Mouse (Mus musculus): Measurements from ENCODE around the gene AW549877. TPM values are rescaled to one million over a fixed set of nuclear protein-coding genes. Genes with fewer than 3 reads are reported as not detected.
A peak's percentile ranks its signal among the peaks of the same experiment; 100 is the strongest.

AW549877 gene
- polyA plus RNA-seq, 1 experiment from 2014 or later: 42.1 TPM

DNA sequence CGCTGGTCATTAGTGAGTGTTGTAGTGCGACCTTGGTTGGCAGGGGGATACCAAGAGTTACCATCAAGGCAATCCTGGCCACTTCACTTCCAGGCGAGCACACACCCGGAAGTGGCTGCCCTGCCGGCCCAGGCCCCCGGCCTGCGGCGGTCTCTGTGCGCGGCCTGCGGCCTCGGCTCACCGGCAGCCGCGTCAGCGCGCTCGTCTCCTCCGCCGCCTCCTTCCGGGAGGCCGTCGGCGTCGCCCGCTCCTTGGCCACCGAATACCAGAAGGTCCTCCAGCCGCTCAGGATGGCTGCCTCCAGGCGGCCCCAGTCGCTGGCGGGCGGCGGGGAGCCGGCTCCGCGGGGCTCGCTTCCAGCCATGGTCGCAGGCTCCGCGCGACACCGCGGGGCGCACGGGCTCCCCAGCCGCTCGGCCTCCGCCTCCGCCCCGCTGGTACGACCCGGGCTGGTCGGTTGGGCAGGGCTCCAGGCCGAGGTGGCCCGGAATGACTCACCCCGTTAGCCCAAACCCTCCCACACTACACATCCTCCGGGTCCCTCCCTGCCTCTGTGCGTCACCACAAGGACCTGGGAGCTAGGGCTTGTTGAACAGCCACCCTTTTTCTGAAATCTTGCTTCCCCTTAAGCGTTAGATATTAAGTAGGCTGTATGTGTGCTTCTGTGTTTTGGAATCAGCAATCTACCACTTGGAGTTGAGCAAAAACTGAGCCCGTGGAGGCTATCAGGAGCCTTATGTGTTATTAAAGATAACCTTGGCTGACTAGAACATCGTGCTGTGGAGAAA, 16.3 kb downstream of the AW549877 start, which contains the start of gene Fbxo4:
Fbxo4 (minus strand) TSS at position 513 of the 788 bp plus-strand sequence.
- Histone ChIP-seq H3K27me3 (no peaks in the 10 kb centered on the region), H3K27ac (peak within 1 kb of the TSS; percentile 95), H3K9me3 (no peaks in the 10 kb centered on the region), H3K9ac (replicated peaks) (peak within 1 kb of the TSS; percentile 90), H3K36me3 (peaks cover 12% of the 10 kb centered on the region; the same call in 1 of the 2 replicates), H3K4me3 (replicated peaks) (peak within 1 kb of the TSS; percentile 68), H3K4me2 (replicated peaks) (peak within 1 kb of the TSS; percentile 67), H3K4me1 (replicated peaks) (peaks cover 7% of the 10 kb centered on the region; the same call in 1 of the 2 replicates)
- ATAC-seq: peak; percentile 97
- 2% methylated on average over 61 of the region's 61 CpGs for WGBS

DNA sequence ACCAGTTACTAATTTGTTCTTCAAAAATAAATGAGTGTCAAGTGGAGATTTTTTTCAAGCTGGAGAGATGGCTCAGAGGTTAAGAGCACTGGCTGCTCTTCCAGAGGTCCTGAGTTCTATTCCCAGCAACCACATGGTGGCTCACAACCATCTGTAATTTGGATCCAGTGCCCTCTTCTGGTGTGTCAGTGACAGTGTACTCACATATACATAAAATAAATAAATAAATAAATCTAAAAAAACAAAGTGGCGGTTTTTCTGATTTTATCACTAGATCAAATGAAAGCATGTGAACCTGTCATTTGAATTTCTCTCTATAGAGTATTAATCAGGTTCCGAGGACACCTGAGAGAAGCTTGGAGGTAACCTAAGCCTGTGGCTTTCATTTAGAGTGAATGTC, 17.3 kb downstream of the AW549877 start:
- Histone ChIP-seq H3K27ac (no peak overlapping the region), H3K27me3 (no peaks in the 10 kb centered on the region), H3K9me3 (no peaks in the 10 kb centered on the region), H3K36me3 (0 out of 2 replicates have a peak, but pooled peaks cover 4% of the 10 kb centered on the region), H3K9ac (replicated peaks) (no peak overlapping the region), H3K4me3 (replicated peaks) (no peak overlapping the region), H3K4me2 (replicated peaks) (no peak overlapping the region), H3K4me1 (replicated peaks) (peaks cover 7% of the 10 kb centered on the region; the same call in 1 of the 2 replicates)
- ATAC-seq: 0 out of 2 replicates have a peak, but pooled peaks have one; percentile 13
- WGBS: 96% methylated on average over 2 of the region's 2 CpGs

DNA sequence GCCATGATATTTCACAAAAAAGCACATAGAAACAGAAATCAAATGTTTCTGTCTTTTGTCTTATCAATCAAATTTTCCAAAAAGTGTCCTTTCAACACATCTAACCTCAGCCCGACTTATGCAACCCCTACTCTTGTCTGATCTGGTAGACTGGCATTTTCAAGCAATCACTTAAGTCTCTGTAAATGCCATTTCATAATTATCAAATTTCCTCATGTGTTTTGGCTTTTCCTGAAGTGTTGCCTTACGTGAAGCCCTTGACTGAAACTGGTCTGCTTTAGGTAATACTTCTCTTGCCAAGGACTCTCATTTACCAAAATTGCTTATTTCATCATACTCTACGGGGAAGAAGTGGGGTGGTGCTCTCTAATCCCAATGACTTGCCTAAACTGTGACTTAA, 22.2 kb downstream of the AW549877 start:
- Histone ChIP-seq H3K27ac (no peak overlapping the region), H3K36me3 (peaks cover 6% of the 10 kb centered on the region; the same call in 1 of the 2 replicates), H3K4me2 (replicated peaks) (no peak overlapping the region), H3K4me1 (replicated peaks) (no peaks in the 10 kb centered on the region), H3K9me3 (no peaks in the 10 kb centered on the region), H3K4me3 (replicated peaks) (no peak overlapping the region), H3K27me3 (no peaks in the 10 kb centered on the region), H3K9ac (replicated peaks) (no peak overlapping the region)
- 87% methylated on average over 3 of the region's 3 CpGs for WGBS
- no peak for ATAC-seq

DNA sequence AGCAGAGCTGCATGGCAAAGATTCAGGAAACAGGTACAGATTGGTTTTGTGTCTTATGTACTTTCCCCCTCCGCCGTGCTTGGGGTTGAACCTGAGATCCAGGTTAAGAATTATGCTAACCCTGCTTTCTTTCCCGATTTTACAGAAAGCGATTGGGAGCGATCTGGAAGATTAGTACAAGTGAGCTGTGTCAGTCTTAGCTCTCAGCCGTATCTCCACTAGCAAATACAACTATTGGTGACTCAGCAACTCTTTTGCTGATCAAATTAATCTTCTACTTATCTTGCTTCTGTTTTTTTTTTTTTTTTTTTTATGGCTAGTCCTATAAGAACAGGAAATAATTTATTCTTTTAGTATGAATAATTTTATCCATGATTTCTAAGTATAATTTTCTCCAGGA, 25.4 kb downstream of the AW549877 start:
- no peak for ATAC-seq
- WGBS: 94% methylated on average over 6 of the region's 6 CpGs
- Histone ChIP-seq H3K36me3 (peaks cover 8% of the 10 kb centered on the region), H3K27me3 (no peaks in the 10 kb centered on the region), H3K9ac (replicated peaks) (no peak overlapping the region), H3K4me2 (replicated peaks) (no peak overlapping the region), H3K9me3 (no peaks in the 10 kb centered on the region), H3K4me1 (replicated peaks) (no peaks in the 10 kb centered on the region), H3K4me3 (replicated peaks) (no peak overlapping the region), H3K27ac (no peak overlapping the region)

DNA sequence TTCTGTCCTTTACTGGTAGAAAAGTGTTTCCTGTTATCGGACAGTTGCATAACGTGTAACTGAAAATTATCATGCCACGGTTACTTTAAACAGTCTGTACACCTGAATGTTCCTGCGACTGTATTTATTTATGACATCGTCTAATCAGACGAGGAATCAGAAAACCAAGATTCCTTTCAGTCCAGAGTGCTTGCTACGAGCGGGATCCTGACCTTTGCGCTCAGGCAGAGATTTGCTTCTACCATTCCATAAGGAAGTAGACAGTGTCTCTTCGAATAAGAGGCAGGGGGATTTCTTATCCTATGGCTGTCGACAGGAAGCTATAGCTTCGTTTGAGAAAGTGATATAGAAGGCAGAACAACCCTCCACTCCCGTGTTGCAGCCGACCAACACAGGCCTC, 25.8 kb downstream of the AW549877 start:
- ATAC-seq: no peak
- WGBS: 94% methylated on average over 14 of the region's 14 CpGs
- Histone ChIP-seq H3K9me3 (no peaks in the 10 kb centered on the region), H3K27me3 (no peaks in the 10 kb centered on the region), H3K36me3 (peaks cover 8% of the 10 kb centered on the region), H3K4me2 (replicated peaks) (no peak overlapping the region), H3K9ac (replicated peaks) (no peak overlapping the region), H3K27ac (no peak overlapping the region), H3K4me1 (replicated peaks) (no peaks in the 10 kb centered on the region), H3K4me3 (replicated peaks) (no peak overlapping the region)

DNA sequence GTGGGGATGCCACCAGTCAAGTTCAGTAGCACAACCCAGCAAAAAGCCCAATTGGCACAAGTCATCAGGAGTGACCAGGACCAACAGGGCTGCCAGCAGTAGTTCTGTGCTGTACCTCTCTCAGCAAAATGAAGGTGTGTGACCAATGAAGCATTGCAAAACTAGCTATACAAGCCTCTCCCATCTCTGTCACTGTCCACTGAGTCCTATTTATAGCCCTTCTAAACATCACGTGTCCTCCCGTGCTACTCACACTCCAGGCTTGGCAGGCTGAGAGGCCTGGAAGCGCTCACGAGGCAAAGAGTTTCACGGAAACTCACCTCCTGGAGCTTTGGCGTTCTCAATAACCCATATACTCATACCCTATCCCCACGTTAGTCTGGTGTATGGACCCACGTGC, 33.3 kb downstream of the AW549877 start:
- Histone ChIP-seq H3K4me1 (replicated peaks) (no peaks in the 10 kb centered on the region), H3K27ac (no peak overlapping the region), H3K9ac (replicated peaks) (no peak overlapping the region), H3K9me3 (no peaks in the 10 kb centered on the region), H3K4me2 (replicated peaks) (no peak overlapping the region), H3K36me3 (peaks cover 3% of the 10 kb centered on the region; the same call in 1 of the 2 replicates), H3K27me3 (no peaks in the 10 kb centered on the region), H3K4me3 (replicated peaks) (no peak overlapping the region)
- no peak for ATAC-seq
- 84% methylated on average over 8 of the region's 8 CpGs for WGBS

DNA sequence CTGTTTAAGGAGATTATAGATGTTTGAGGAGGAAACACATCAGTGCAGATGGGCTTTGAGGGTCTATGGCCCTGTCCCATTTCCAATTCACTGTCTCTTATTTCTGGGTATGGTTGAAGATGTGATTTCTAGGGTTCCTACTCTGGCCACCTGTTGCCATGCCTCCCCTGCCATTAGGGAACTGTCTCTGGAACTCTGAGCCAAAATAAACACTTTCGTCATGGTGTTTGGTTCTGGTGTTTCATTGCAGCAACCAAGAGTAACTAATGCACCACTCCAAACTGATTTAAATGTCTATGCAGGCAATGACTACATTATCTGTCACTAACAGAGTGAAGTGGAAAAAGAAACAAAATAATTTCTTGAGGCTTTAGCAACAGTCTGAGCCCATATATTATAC, 35.5 kb downstream of the AW549877 start:
- Histone ChIP-seq H3K9me3 (no peaks in the 10 kb centered on the region), H3K36me3 (no peaks in the 10 kb centered on the region), H3K4me1 (replicated peaks) (no peaks in the 10 kb centered on the region), H3K9ac (replicated peaks) (no peak overlapping the region), H3K27me3 (no peaks in the 10 kb centered on the region), H3K27ac (no peak overlapping the region), H3K4me2 (replicated peaks) (no peak overlapping the region), H3K4me3 (replicated peaks) (no peak overlapping the region)
- WGBS: 39% methylated on average over 1 of the region's 1 CpGs
- ATAC-seq: no peak

DNA sequence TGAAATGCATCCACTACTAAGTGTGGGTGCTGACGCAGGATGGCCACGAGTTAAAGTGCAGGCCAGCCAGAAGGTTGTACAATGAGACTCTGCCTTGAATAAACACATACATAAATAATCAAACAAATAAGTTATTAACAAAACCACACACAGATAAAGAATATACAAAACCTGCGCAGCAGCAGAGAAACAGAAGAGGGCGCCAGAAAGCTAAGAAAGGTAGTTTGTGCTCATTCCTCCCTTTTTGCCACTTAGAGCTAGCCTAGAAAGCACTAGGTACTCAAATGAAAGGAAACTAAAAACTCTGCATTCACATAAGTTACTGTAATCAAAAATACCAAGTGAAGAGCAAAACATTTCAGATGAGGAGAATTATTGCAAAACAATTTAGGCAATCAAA, 37.6 kb downstream of the AW549877 start:
- Histone ChIP-seq H3K4me1 (replicated peaks) (no peaks in the 10 kb centered on the region), H3K4me3 (replicated peaks) (no peak overlapping the region), H3K9me3 (no peaks in the 10 kb centered on the region), H3K27me3 (no peaks in the 10 kb centered on the region), H3K27ac (no peak overlapping the region), H3K9ac (replicated peaks) (no peak overlapping the region), H3K36me3 (no peaks in the 10 kb centered on the region), H3K4me2 (replicated peaks) (no peak overlapping the region)
- 0 out of 2 replicates have a peak, but pooled peaks have one; percentile 17 for ATAC-seq
- 26% methylated on average over 4 of the region's 4 CpGs for WGBS

DNA sequence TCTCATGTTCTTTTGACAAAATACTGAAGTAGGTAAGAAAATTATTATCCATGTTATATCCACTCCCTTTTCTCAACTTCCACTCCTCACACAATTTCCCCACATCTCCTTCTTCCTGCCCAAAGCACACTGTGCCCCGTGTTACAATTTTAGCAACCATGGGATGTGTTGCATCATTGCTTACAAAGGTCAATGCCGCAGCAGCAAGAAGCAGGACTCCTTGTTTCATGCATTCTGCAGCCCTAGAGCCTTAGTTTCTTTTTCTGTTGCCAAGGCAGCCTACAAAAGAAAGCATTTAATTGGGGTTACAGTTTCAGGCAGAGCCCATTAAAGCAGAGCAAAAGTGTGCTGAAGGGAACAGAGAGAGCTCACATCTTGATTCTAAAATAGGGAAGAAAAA, 40.6 kb downstream of the AW549877 start:
- ATAC-seq: no peak
- no peaks in the 10 kb centered on the region for H3K36me3 ChIP-seq
- 73% methylated on average over 2 of the region's 2 CpGs for WGBS

DNA sequence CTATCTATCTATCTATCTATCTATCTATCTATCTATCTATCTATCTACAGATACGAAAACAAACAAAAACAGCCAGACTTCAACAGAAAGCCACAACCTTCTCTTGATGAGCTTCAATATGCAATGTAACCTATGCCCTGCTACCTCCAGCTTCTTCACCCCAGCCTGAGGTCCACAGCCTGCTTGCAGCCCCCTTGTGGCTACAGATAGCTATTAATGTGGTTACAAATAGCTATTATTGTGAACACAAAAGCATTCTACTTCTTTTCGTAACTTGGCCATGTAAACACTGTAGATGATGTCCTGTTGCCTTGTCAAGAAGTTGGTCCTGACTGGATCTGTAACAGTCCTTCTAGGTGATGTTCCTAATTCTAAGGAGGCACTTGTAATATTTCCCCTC, 57.4 kb downstream of the AW549877 start:
- Histone ChIP-seq H3K4me3 (replicated peaks) (no peak overlapping the region), H3K9me3 (no peaks in the 10 kb centered on the region), H3K36me3 (no peaks in the 10 kb centered on the region), H3K4me1 (replicated peaks) (no peaks in the 10 kb centered on the region), H3K27ac (no peak overlapping the region), H3K27me3 (no peaks in the 10 kb centered on the region), H3K9ac (replicated peaks) (no peak overlapping the region), H3K4me2 (replicated peaks) (no peak overlapping the region)
- ATAC-seq: no peak
- 89% methylated on average over 2 of the region's 2 CpGs for WGBS

More for the DNA sequence above, 40.6 kb downstream of the AW549877 start:
- Histone ChIP-seq H3K9me3 (no peaks in the 10 kb centered on the region), H3K4me1 (replicated peaks) (no peaks in the 10 kb centered on the region), H3K4me2 (replicated peaks) (no peak overlapping the region), H3K9ac (replicated peaks) (no peak overlapping the region), H3K27ac (no peak overlapping the region), H3K27me3 (no peaks in the 10 kb centered on the region), H3K4me3 (replicated peaks) (no peak overlapping the region)

DNA sequence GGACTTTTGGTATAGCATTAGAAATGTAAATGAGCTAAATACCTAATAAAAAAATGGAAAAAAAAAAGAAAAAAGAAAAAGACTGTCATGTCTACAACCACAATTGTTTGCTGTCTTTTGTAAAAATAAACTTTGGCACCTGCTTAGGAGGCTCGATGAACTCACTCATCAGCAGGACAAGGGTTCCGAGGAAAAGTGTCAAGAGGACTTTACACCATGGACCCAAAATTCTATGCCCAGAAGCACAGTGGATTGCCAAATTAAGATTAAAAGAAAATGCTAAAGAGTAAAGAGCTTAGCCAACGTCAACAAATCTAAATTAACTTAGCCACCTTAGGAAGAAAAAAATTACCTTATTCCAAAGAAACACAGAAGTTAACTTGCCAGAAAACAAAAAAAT, 59.5 kb downstream of the AW549877 start:
- no peak overlapping the region for H3K9ac ChIP-seq (replicated peaks)
- no peak for ATAC-seq
- H3K27ac ChIP-seq: no peak overlapping the region
- H3K36me3 ChIP-seq: no peaks in the 10 kb centered on the region
- no peaks in the 10 kb centered on the region for H3K27me3 ChIP-seq
- H3K9me3 ChIP-seq: no peaks in the 10 kb centered on the region
- no peak overlapping the region for H3K4me3 ChIP-seq (replicated peaks)
- H3K4me1 ChIP-seq (replicated peaks): no peaks in the 10 kb centered on the region
- 88% methylated on average over 3 of the region's 3 CpGs for WGBS
- no peak overlapping the region for H3K4me2 ChIP-seq (replicated peaks)

DNA sequence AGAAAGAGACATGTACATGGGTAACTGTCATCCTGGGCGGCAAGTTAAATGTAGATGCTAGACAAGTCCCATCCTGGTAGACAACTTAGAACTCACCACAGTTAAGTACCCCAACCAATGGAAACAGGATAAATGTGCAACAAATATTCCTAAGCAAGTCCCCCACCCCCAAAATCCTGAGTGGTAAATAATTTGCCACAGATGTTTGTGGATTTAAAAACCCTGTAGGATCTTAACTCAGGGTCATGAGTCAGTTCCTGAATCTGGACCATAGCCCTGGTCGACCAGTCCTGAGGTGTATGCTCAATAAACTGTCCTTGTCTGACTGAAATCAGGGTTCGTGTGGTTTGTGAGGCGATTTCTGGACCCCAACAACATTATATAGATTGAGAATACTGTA, 62.1 kb downstream of the AW549877 start:
- no peak for ATAC-seq
- H3K4me3 ChIP-seq (replicated peaks): no peak overlapping the region
- H3K36me3 ChIP-seq: no peaks in the 10 kb centered on the region
- no peaks in the 10 kb centered on the region for H3K27me3 ChIP-seq
- no peak overlapping the region for H3K4me2 ChIP-seq (replicated peaks)
- no peaks in the 10 kb centered on the region for H3K9me3 ChIP-seq
- 84% methylated on average over 4 of the region's 4 CpGs for WGBS
- H3K9ac ChIP-seq (replicated peaks): no peak overlapping the region
- H3K4me1 ChIP-seq (replicated peaks): no peaks in the 10 kb centered on the region
- H3K27ac ChIP-seq: no peak overlapping the region
